Mouse (Mus musculus) neural tube, embryonic 11.5 days (tissue): Measurements from ENCODE around the gene Mterf1b. TPM values are rescaled to one million over a fixed set of nuclear protein-coding genes. Genes with fewer than 3 reads are reported as not detected.

Experiments
- ATAC-seq: fragments of 200-750 bp; cut with Nextera tagmentation; 2 replicates; pipeline ENCODE4 v1.8.0; 2017; ENCODE audit warnings: moderate number of reproducible peaks, mild to moderate bottlenecking, moderate TSS enrichment, moderate library complexity; ENCODE audit not compliant: insufficient read depth, low FRiP score, low TSS enrichment
- DNase-seq: peaks from one replicate; pipeline ENCODE4 v3.0.0-alpha.2; 2015; ENCODE audit warnings: low spot score
- H3K27ac ChIP-seq: fragments of 300-500 bp; sonication (generic); 2 replicates; pipeline ENCODE4 v1.5.1; 2014; ENCODE audit warnings: low read depth, mild to moderate bottlenecking, low read length
- H3K27me3 ChIP-seq: fragments of 300-500 bp; sonication (generic); 2 replicates; pipeline ENCODE4 v1.6.1; 2014; ENCODE audit warnings: mild to moderate bottlenecking, low read length, mixed read lengths; ENCODE audit not compliant: control insufficient read depth, insufficient read depth
- H3K36me3 ChIP-seq: fragments of 300-500 bp; sonication (generic); 2 replicates; pipeline ENCODE4 v1.6.1; 2014; ENCODE audit warnings: mild to moderate bottlenecking, low read length, moderate library complexity, mixed read lengths; ENCODE audit not compliant: control insufficient read depth, insufficient read depth
- H3K4me1 ChIP-seq: fragments of 300-500 bp; sonication (generic); 2 replicates; pipeline ENCODE4 v1.6.1; 2014; ENCODE audit warnings: low read length, mixed read lengths; ENCODE audit not compliant: control insufficient read depth, insufficient read depth
- H3K4me2 ChIP-seq: fragments of 300-500 bp; sonication (generic); 2 replicates; pipeline ENCODE4 v1.6.1; 2014; ENCODE audit warnings: low read depth, mild to moderate bottlenecking, moderate library complexity
- H3K4me3 ChIP-seq: fragments of 300-500 bp; sonication (generic); 2 replicates; pipeline ENCODE4 v1.5.1; 2014; ENCODE audit warnings: low read depth, low read length
- H3K9ac ChIP-seq: fragments of 300-500 bp; sonication (generic); 2 replicates; pipeline ENCODE4 v1.6.1; 2014; ENCODE audit warnings: mild to moderate bottlenecking, low read length
- H3K9me3 ChIP-seq: fragments of 300-500 bp; sonication (generic); 2 replicates; pipeline ENCODE4 v1.6.1; 2016; ENCODE audit warnings: low read length; ENCODE audit not compliant: control insufficient read depth
- WGBS: fragments of 180-500 bp; shearing (Covaris S2); extraction: QIAGEN DNeasy Blood & Tissue Kit; methylation state at CpG from one replicate; pipeline ENCODE4 v1.1.7; 2014; 5-methylcytosine and 5-hydroxymethylcytosine counted together
- polyA plus RNA-seq: library from polyadenylated mRNA; unstranded; fragments of >200 nt; fragmentation: Nextera tagmentation; extraction: Ambion mirVana; gene quantifications from 2 replicates; pipeline ENCODE4 v1.2.1, GENCODE M21; 2014

Mterf1b gene
- polyA plus RNA-seq, 1 experiment from 2014 or later, result 3.7 TPM

DNA sequence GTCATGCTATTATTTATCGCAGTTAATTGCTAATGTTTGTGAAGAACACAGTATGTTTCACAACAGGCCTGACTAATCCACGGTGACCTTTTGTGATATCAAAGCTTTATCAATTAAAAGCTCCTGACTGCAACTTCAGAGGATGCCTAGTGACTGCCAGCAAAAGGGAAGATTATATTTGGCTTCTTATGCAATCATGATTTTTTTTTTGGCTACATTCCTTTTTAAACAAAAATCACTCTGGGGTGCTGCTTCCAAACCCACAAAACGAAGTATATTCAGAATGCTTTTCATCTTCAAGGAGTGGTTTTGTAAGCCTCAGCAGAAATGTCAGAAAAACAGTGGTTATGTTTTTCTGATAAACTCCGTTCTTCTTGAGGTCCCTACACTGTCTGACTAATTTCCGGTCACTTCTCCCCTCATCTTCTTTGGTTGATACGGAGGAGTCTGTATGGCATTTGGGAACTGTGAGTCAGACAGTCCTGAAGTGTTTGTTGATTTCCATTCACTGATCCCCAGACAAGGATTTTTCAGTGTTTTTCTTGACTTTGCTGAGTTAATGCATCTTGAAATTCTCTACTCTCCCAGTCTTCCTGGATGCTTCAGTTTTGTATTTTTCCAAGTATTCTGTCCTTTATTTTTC, 29.9 kb downstream of the Mterf1b start:
- H3K4me2 ChIP-seq, result no peak overlapping the region
- no peaks in the 10 kb centered on the region for H3K36me3 ChIP-seq
- WGBS, result 85% methylated on average over 6 of the region's 6 CpGs
- no peaks in the 10 kb centered on the region for H3K27me3 ChIP-seq
- H3K27ac ChIP-seq, result no peak overlapping the region
- no peak overlapping the region for H3K4me3 ChIP-seq
- no peaks in the 10 kb centered on the region for H3K4me1 ChIP-seq
- no peaks in the 10 kb centered on the region for H3K9me3 ChIP-seq
- DNase-seq (no peak), ATAC-seq (no peak)
- H3K9ac ChIP-seq, result no peak overlapping the region

DNA sequence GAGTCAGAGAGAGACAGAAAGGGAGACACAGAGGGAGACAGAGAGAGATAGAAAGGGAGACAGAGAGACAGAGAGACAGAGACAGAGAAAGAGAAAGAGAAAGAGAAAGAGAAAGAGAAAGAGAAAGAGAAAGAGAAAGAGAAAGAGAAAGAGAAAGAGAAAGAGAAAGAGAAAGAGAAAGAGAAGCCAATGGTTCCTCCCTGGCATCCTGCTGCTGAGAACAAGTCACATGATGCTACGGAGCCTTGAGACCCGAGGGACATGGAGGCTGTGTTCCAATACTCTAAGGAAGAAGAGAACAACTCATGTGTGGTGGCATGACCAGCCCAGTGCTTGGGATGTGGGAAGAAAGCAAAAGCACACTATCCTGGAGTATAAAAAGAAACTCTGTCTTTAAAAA, 40.0 kb downstream of the Mterf1b start:
- 73% methylated on average over 2 of the region's 2 CpGs for WGBS
- Histone ChIP-seq H3K9me3 (no peaks in the 10 kb centered on the region), H3K36me3 (no peaks in the 10 kb centered on the region), H3K4me3 (no peak overlapping the region), H3K27ac (no peak overlapping the region), H3K27me3 (no peaks in the 10 kb centered on the region), H3K4me1 (no peaks in the 10 kb centered on the region), H3K9ac (no peak overlapping the region), H3K4me2 (no peak overlapping the region)
- DNase-seq (no peak), ATAC-seq (no peak)

DNA sequence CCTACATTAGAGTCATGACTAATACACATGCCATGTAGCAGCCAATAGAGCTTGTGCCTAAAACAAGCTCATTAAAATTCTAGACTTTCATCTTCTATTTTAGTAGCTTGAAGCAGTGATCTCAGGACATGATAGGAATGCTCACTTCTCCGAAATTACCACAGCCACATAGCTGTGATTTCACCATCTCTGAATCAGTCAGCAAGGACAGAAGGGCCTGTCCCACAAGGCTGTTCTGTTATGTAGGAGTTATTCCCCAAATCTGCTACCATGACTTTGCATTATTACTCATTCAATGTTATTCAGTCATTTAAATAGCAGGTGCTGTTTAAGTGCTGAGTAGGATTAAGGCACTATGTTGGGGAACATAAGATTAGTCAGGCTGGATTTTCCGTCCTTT, 42.3 kb downstream of the Mterf1b start:
- Histone ChIP-seq H3K4me2 (no peak overlapping the region), H3K27me3 (no peaks in the 10 kb centered on the region), H3K36me3 (no peaks in the 10 kb centered on the region), H3K9me3 (no peaks in the 10 kb centered on the region), H3K27ac (no peak overlapping the region), H3K4me1 (no peaks in the 10 kb centered on the region), H3K9ac (no peak overlapping the region), H3K4me3 (no peak overlapping the region)
- DNase-seq (no peak), ATAC-seq (no peak)
- WGBS, result 84% methylated on average over 2 of the region's 2 CpGs

DNA sequence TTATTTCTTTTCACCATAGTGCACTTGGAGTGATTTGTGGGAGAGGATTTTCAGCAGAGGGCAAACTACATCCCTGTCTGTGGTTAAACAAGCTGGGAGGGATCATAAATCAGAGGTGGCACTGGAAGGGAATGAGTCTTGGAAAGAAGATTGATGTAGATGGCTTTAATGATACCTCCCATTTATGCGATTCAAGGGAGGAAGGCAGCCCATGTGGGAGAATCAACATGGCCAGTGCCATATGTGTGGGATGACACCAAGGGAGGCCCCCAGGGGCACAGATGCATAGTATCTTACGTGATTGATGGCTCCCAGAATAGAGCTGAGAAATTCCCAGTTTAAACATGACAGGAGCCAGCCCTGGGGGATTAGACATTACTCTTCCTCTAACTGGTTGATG, 48.0 kb downstream of the Mterf1b start:
- Histone ChIP-seq H3K27me3 (no peaks in the 10 kb centered on the region), H3K4me2 (no peak overlapping the region), H3K36me3 (no peaks in the 10 kb centered on the region), H3K4me1 (no peaks in the 10 kb centered on the region), H3K27ac (no peak overlapping the region), H3K9ac (no peak overlapping the region), H3K4me3 (no peak overlapping the region), H3K9me3 (no peaks in the 10 kb centered on the region)
- WGBS, result 37% methylated on average over 2 of the region's 2 CpGs
- DNase-seq, result peak; percentile 30
- peak; percentile 87 for ATAC-seq

DNA sequence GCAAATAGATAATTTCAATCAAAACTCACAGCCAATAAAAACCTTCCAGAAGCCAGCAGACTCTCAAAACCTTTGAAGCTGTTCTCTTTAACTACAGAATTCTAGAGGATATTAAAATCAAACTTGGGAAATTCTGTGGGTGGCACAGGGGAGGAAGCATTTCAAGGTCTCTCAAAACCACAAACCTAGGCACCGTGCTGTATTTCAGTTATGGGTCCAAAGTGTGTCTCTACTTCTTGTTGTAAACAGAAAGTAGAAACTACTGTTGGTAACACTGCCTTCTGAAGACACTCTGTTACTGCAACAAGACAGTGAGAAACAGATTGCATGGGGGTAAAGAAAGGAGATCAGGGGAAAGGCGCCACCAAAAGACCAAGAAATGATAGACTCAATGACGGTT, 52.8 kb downstream of the Mterf1b start:
- H3K9ac ChIP-seq, result no peak overlapping the region
- no peaks in the 10 kb centered on the region for H3K4me1 ChIP-seq
- no peaks in the 10 kb centered on the region for H3K27me3 ChIP-seq
- no peaks in the 10 kb centered on the region for H3K36me3 ChIP-seq
- no peaks in the 10 kb centered on the region for H3K9me3 ChIP-seq
- DNase-seq (no peak), ATAC-seq (no peak)
- no peak overlapping the region for H3K4me3 ChIP-seq
- H3K27ac ChIP-seq, result no peak overlapping the region
- WGBS, result 84% methylated on average over 3 of the region's 3 CpGs
- no peak overlapping the region for H3K4me2 ChIP-seq

DNA sequence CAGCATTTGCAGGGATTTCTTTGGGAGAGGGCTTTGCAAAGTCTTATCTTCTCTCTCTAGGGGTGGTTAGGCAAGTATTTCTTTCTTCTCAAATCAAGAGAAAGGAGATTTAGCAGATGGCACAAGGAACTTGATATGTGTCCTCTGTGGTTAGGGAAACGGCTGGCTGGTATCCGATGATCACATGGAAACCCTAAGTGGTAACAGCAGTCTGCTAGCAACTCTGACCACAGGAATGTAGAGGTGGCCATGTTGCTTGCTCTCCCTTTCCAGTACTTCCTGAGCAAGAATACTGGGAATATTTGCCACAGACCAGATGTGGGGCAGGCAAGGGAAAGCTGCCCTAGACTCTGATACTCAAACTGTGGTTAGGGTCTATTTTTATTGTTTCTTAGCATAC, 53.9 kb downstream of the Mterf1b start:
- DNase-seq, result no peak
- no peaks in the 10 kb centered on the region for H3K4me1 ChIP-seq
- H3K27me3 ChIP-seq, result no peaks in the 10 kb centered on the region
- 72% methylated on average over 2 of the region's 2 CpGs for WGBS
- no peak overlapping the region for H3K9ac ChIP-seq
- H3K4me3 ChIP-seq, result no peak overlapping the region
- ATAC-seq, result no peak
- H3K4me2 ChIP-seq, result no peak overlapping the region
- H3K36me3 ChIP-seq, result no peaks in the 10 kb centered on the region
- H3K9me3 ChIP-seq, result no peaks in the 10 kb centered on the region
- H3K27ac ChIP-seq, result no peak overlapping the region

Other genes with a start within 250 kb of the Mterf1b start
- 164 TPM in 2 replicates for gene Cyp51, start 87.6 kb upstream of the Mterf1b start, polyA plus RNA-seq